Mouse (Mus musculus): ENCODE measurements around the gene Il6ra. TPM values are rescaled to one million over a fixed set of nuclear protein-coding genes. Genes with fewer than 3 reads are reported as not detected.

Gene Il6ra
- 0.58 and 0.64 TPM in 2 replicates for polyA plus RNA-seq (2012; rRNA removed)

DNA sequence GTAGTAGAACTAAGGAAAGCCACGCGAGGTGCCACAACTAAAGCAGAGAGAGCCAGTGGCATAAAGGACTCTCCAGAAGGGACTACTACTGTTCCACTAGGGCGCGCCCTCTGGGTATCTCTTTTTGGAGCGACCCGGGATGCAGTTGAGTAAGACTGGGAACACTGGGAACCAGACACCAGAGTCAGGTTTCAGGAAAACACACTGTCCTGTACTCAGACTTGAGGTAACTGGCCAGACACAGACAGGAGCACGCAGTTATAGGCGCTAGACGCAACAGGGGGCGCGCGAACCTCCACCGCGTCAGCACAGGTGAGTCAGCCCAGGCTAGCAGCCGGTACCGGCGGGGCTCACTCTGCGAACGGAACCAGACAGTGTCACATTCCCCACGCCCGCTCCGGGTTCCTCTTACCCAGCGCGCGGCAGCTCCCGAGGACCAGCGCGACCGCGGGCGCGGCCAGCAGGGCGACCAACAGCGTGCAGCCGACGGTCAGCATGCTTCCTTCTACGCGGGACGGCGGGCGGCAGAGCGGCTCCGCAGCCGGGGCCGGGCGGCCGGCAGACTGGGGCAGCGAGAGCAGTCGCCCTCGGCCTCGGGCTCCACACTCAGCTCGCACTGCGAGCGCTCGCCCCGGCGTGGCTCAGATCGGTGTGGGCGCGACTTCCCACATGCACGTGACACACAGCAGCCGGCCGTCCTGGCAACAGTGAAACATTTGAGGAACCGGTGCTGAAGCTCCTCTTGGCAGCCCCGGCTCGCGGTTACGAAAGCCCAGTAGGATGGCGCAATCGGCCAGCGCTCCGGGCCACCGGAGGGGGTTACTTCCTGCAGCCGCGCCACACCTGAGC is at the start of gene Il6ra:
Gene Il6ra, minus strand, starts transcription at position 654 of the 849 bp plus-strand sequence.

GRCm38 (mm10) chr3:89830815-89831591 is 82.0 kb downstream of the Il6ra start, which contains the start of gene She:
She (plus strand) TSS chr3:89831370.

Other genes with a start within 250 kb of the Il6ra start
- gene Adar, start 198.2 kb downstream of the Il6ra start, polyA plus RNA-seq (2012; rRNA removed): 66.3 and 69.5 TPM in 2 replicates
- gene Chrnb2, start 148.6 kb downstream of the Il6ra start, polyA plus RNA-seq (2012; rRNA removed): 34.8 and 38.8 TPM in 2 replicates
- 56.7 and 57.9 TPM in 2 replicates for gene Ube2q1, start 139.6 kb downstream of the Il6ra start, polyA plus RNA-seq (2012; rRNA removed)
- 1.3 and 1.5 TPM in 2 replicates for gene She, start 81.8 kb downstream of the Il6ra start, polyA plus RNA-seq (2012; rRNA removed)
- gene Atp8b2, start 50.3 kb upstream of the Il6ra start, polyA plus RNA-seq (2012; rRNA removed): 58.6 and 75.2 TPM in 2 replicates
- gene Hax1, start 85.6 kb upstream of the Il6ra start, polyA plus RNA-seq (2012; rRNA removed): 131 and 137 TPM in 2 replicates
- gene 4933434E20Rik, start 138.4 kb upstream of the Il6ra start, polyA plus RNA-seq (2012; rRNA removed): 91.8 and 99.7 TPM in 2 replicates
- gene Ubap2l, start 139.4 kb upstream of the Il6ra start, polyA plus RNA-seq (2012; rRNA removed): 152 and 168 TPM in 2 replicates
- gene Tpm3, start 159.5 kb upstream of the Il6ra start, polyA plus RNA-seq (2012; rRNA removed): 224 and 236 TPM in 2 replicates
- gene Nup210l, start 190.9 kb upstream of the Il6ra start, polyA plus RNA-seq (2012; rRNA removed): 2.0 and 2.5 TPM in 2 replicates

Data from central nervous system, embryonic 14 days (tissue).